Mouse (Mus musculus): Measurements from ENCODE around the gene Tle4.
"Not testable (repeated sequence)": the region's sequence is repeated elsewhere in the genome, so short reads cannot be mapped to it uniquely, and the experiment has no call there.

Gene Tle4

GRCm38 (mm10) chr19:14597917-14598689, at the start of gene Tle4:
TSS of gene Tle4 (minus strand) at chr19:14598051.
- peak; percentile 100 for DNase-seq

- DNase-seq: no peak
These were observed 47.8 kb upstream of the Tle4 start for GRCm38 (mm10) chr19:14645666-14646065.

GRCm38 (mm10) chr19:14644756-14645155, 46.9 kb upstream of the Tle4 start:
- DNase-seq: no peak

- DNase-seq: not testable (repeated sequence)
These were observed 45.2 kb upstream of the Tle4 start for GRCm38 (mm10) chr19:14643091-14643490.

- DNase-seq: no peak
These were observed 44.8 kb upstream of the Tle4 start for GRCm38 (mm10) chr19:14642663-14643062.

GRCm38 (mm10) chr19:14635213-14635928, 37.5 kb upstream of the Tle4 start:
- no peak for DNase-seq

- DNase-seq: no peak
These were observed 25.5 kb upstream of the Tle4 start for GRCm38 (mm10) chr19:14623355-14623754.

GRCm38 (mm10) chr19:14620534-14620933, 22.7 kb upstream of the Tle4 start:
- DNase-seq: no peak

- DNase-seq: no peak
These were observed 22.0 kb upstream of the Tle4 start for GRCm38 (mm10) chr19:14619814-14620213.

- DNase-seq: no peak
These were observed 17.0 kb upstream of the Tle4 start for GRCm38 (mm10) chr19:14614816-14615215.

GRCm38 (mm10) chr19:14610542-14611317, 12.9 kb upstream of the Tle4 start:
- no peak for DNase-seq

- no peak for DNase-seq
These were observed 3.0 kb upstream of the Tle4 start for GRCm38 (mm10) chr19:14600841-14601240.

- no peak for DNase-seq
These were observed 2.5 kb upstream of the Tle4 start for GRCm38 (mm10) chr19:14600354-14600753.

GRCm38 (mm10) chr19:14599851-14600251, 2.0 kb upstream of the Tle4 start:
- no peak for DNase-seq

- DNase-seq: no peak
These were observed 938 bp upstream of the Tle4 start for GRCm38 (mm10) chr19:14598690-14599288.

GRCm38 (mm10) chr19:14596941-14597916, 622 bp downstream of the Tle4 start:
- peak; percentile 52 to 62 for DNase-seq

GRCm38 (mm10) chr19:14596358-14596940, 1.4 kb downstream of the Tle4 start:
- DNase-seq: no peak

GRCm38 (mm10) chr19:14595390-14595997, 2.4 kb downstream of the Tle4 start:
- peak in 1 of 2 experiments; percentile 10 for DNase-seq

GRCm38 (mm10) chr19:14594537-14594936, 3.3 kb downstream of the Tle4 start:
- no peak for DNase-seq

- no peak for DNase-seq
These were observed 5.9 kb downstream of the Tle4 start for GRCm38 (mm10) chr19:14591809-14592535.
